Mouse (Mus musculus) heart, postnatal 0 days (tissue): Measurements from ENCODE around the gene Ajuba.

Source experiments
- CTCF ChIP-seq: IDR thresholded peaks from 2 replicates; pipeline ENCODE4 v1.5.1; 2016; ENCODE audit warnings: antibody characterized with exemption, control low read depth, low read depth
- EP300 ChIP-seq: IDR thresholded peaks from 2 replicates; pipeline ENCODE4 v1.6.1; 2016; ENCODE audit warnings: antibody characterized with exemption, low read depth

- TF ChIP-seq CTCF (no peak), EP300 (no peak)
These were observed 26.3 kb upstream of the Ajuba start for GRCm38 (mm10) chr14:54603686-54604085.
